Mouse (Mus musculus) hindbrain, embryonic 15.5 days (tissue): ENCODE measurements at regions not wholly inside any gene's neighbourhood (a gene's known extent, or its start where the extent isn't known, plus 50 kb on each side); places are given as distances from the start of the nearest gene placed in this dataset.

Experiments
- ATAC-seq: fragments of 200-750 bp; cut with Nextera tagmentation; 2 replicates; pipeline ENCODE4 v1.8.0; 2017; ENCODE audit warnings: low read depth, moderate number of reproducible peaks, moderate TSS enrichment; ENCODE audit not compliant: low FRiP score
- H3K27ac ChIP-seq: fragments of 300-500 bp; sonication (generic); replicated peaks from 2 replicates; pipeline ENCODE4 v1.5.1; 2015; ENCODE audit warnings: mild to moderate bottlenecking, inconsistent platforms
- H3K27me3 ChIP-seq: fragments of 300-500 bp; sonication (generic); 2 replicates; pipeline ENCODE4 v1.6.1; 2015; ENCODE audit warnings: control low read depth, inconsistent platforms
- H3K36me3 ChIP-seq: fragments of 300-500 bp; sonication (generic); 2 replicates; pipeline ENCODE4 v1.6.1; 2015; ENCODE audit warnings: control low read depth, inconsistent platforms
- H3K4me1 ChIP-seq: fragments of 300-500 bp; sonication (generic); replicated peaks from 2 replicates; pipeline ENCODE4 v1.6.1; 2015; ENCODE audit warnings: control low read depth, inconsistent platforms
- H3K4me2 ChIP-seq: fragments of 300-500 bp; sonication (generic); 2 replicates; pipeline ENCODE4 v1.6.1; 2015; ENCODE audit warnings: moderate library complexity, mild to moderate bottlenecking, inconsistent platforms
- H3K4me3 ChIP-seq: fragments of 300-500 bp; sonication (generic); 2 replicates; pipeline ENCODE4 v1.5.1; 2015; ENCODE audit warnings: mild to moderate bottlenecking, inconsistent platforms
- H3K9ac ChIP-seq: fragments of 300-500 bp; sonication (generic); 2 replicates; pipeline ENCODE4 v1.6.1; 2015; ENCODE audit warnings: inconsistent platforms
- H3K9me3 ChIP-seq: fragments of 300-500 bp; sonication (generic); 2 replicates; pipeline ENCODE4 v1.6.1; 2016; ENCODE audit warnings: control low read depth, inconsistent platforms
- WGBS: fragments of 180-500 bp; shearing (Covaris S2); methylation state at CpG from one replicate; pipeline ENCODE4 v1.1.7; 2015; 5-methylcytosine and 5-hydroxymethylcytosine counted together

- Histone ChIP-seq H3K36me3 (no peaks in the 10 kb centered on the region), H3K27me3 (no peaks in the 10 kb centered on the region), H3K4me3 (no peak overlapping the region), H3K27ac (no peak overlapping the region), H3K9me3 (no peaks in the 10 kb centered on the region), H3K4me1 (0 out of 2 replicates have a peak, but pooled peaks cover 2% of the 10 kb centered on the region), H3K4me2 (no peak overlapping the region), H3K9ac (no peak overlapping the region)
- WGBS = 84% methylated on average over 11 of the region's 11 CpGs
- no peak for ATAC-seq
Measured at GRCm38 (mm10) chr13:80611937-80612336, 271.2 kb upstream of the Arrdc3 start.

- no peaks in the 10 kb centered on the region for H3K36me3 ChIP-seq
- H3K9ac ChIP-seq = no peak overlapping the region
- H3K9me3 ChIP-seq = no peaks in the 10 kb centered on the region
- H3K4me3 ChIP-seq = no peak overlapping the region
- 0 out of 2 replicates have a peak, but pooled peaks cover 2% of the 10 kb centered on the region for H3K4me1 ChIP-seq
- ATAC-seq = peak; percentile 51; the same call in 1 of the 2 replicates
- H3K27ac ChIP-seq = no peak overlapping the region
- H3K4me2 ChIP-seq = peak overlapping the region; percentile 2; the same call in 1 of the 2 replicates
- H3K27me3 ChIP-seq = no peaks in the 10 kb centered on the region
- 54% methylated on average over 9 of the region's 9 CpGs for WGBS
Measured at GRCm38 (mm10) chr13:80613167-80613883, 269.9 kb upstream of the Arrdc3 start.

- H3K4me3 ChIP-seq = no peak overlapping the region
- H3K9me3 ChIP-seq = no peaks in the 10 kb centered on the region
- H3K4me2 ChIP-seq = no peak overlapping the region
- H3K9ac ChIP-seq = no peak overlapping the region
- WGBS = 50% methylated on average over 1 of the region's 1 CpGs
- 0 out of 2 replicates have a peak, but pooled peaks cover 2% of the 10 kb centered on the region for H3K4me1 ChIP-seq
- ATAC-seq = 0 out of 2 replicates have a peak, but pooled peaks have one; percentile 48
- no peak overlapping the region for H3K27ac ChIP-seq
- H3K27me3 ChIP-seq = no peaks in the 10 kb centered on the region
- H3K36me3 ChIP-seq = no peaks in the 10 kb centered on the region
Measured at GRCm38 (mm10) chr13:80613884-80614247, 269.3 kb upstream of the Arrdc3 start.

- Histone ChIP-seq H3K4me1 (0 out of 2 replicates have a peak, but pooled peaks cover 2% of the 10 kb centered on the region), H3K4me3 (no peak overlapping the region), H3K36me3 (no peaks in the 10 kb centered on the region), H3K27ac (no peak overlapping the region), H3K9ac (no peak overlapping the region), H3K27me3 (no peaks in the 10 kb centered on the region), H3K4me2 (no peak overlapping the region), H3K9me3 (no peaks in the 10 kb centered on the region)
- 50% methylated on average over 5 of the region's 5 CpGs for WGBS
- ATAC-seq = no peak
Measured at GRCm38 (mm10) chr13:80614971-80615370, 268.2 kb upstream of the Arrdc3 start.

GRCm38 (mm10) chr13:80623005-80623404, 260.2 kb upstream of the Arrdc3 start:
- Histone ChIP-seq H3K27me3 (no peaks in the 10 kb centered on the region), H3K9ac (no peak overlapping the region), H3K4me2 (no peak overlapping the region), H3K9me3 (no peaks in the 10 kb centered on the region), H3K27ac (no peak overlapping the region), H3K4me3 (no peak overlapping the region), H3K36me3 (no peaks in the 10 kb centered on the region), H3K4me1 (no peaks in the 10 kb centered on the region)
- ATAC-seq = no peak
- WGBS = 7% methylated on average over 2 of the region's 2 CpGs

GRCm38 (mm10) chr13:80641334-80641733, 241.8 kb upstream of the Arrdc3 start:
- Histone ChIP-seq H3K36me3 (no peaks in the 10 kb centered on the region), H3K27me3 (no peaks in the 10 kb centered on the region), H3K4me1 (no peaks in the 10 kb centered on the region), H3K4me3 (no peak overlapping the region), H3K9me3 (no peaks in the 10 kb centered on the region), H3K4me2 (no peak overlapping the region), H3K9ac (no peak overlapping the region), H3K27ac (no peak overlapping the region)
- ATAC-seq = no peak
- WGBS = 70% methylated on average over 2 of the region's 2 CpGs

GRCm38 (mm10) chr13:80647578-80647977, 235.6 kb upstream of the Arrdc3 start:
- Histone ChIP-seq H3K27ac (no peak overlapping the region), H3K9ac (no peak overlapping the region), H3K4me2 (no peak overlapping the region), H3K27me3 (no peaks in the 10 kb centered on the region), H3K36me3 (no peaks in the 10 kb centered on the region), H3K4me3 (no peak overlapping the region), H3K9me3 (no peaks in the 10 kb centered on the region), H3K4me1 (no peaks in the 10 kb centered on the region)
- ATAC-seq = no peak
- WGBS = 22% methylated on average over 4 of the region's 4 CpGs

GRCm38 (mm10) chr13:80652967-80653539, 230.1 kb upstream of the Arrdc3 start:
- Histone ChIP-seq H3K9me3 (no peaks in the 10 kb centered on the region), H3K36me3 (no peaks in the 10 kb centered on the region), H3K27me3 (no peaks in the 10 kb centered on the region), H3K4me3 (no peak overlapping the region), H3K4me2 (no peak overlapping the region), H3K9ac (no peak overlapping the region), H3K27ac (no peak overlapping the region), H3K4me1 (no peaks in the 10 kb centered on the region)
- ATAC-seq = no peak
- 56% methylated on average over 8 of the region's 8 CpGs for WGBS

- Histone ChIP-seq H3K4me1 (no peaks in the 10 kb centered on the region), H3K9me3 (no peaks in the 10 kb centered on the region), H3K9ac (no peak overlapping the region), H3K4me3 (no peak overlapping the region), H3K27ac (no peak overlapping the region), H3K36me3 (no peaks in the 10 kb centered on the region), H3K27me3 (no peaks in the 10 kb centered on the region), H3K4me2 (no peak overlapping the region)
- ATAC-seq = no peak
- 68% methylated on average over 3 of the region's 3 CpGs for WGBS
Measured at GRCm38 (mm10) chr13:80666186-80666713, 216.9 kb upstream of the Arrdc3 start.

GRCm38 (mm10) chr13:80689871-80690270, 193.3 kb upstream of the Arrdc3 start:
- ATAC-seq = no peak
- H3K4me2 ChIP-seq = no peak overlapping the region

GRCm38 (mm10) chr13:80690654-80691386, 192.4 kb upstream of the Arrdc3 start:
- no peak overlapping the region for H3K4me2 ChIP-seq
- 71% methylated on average over 4 of the region's 4 CpGs for WGBS

More at GRCm38 (mm10) chr13:80689871-80690270, 193.3 kb upstream of the Arrdc3 start:
- no peaks in the 10 kb centered on the region for H3K27me3 ChIP-seq
- H3K27ac ChIP-seq = no peak overlapping the region
- no peaks in the 10 kb centered on the region for H3K4me1 ChIP-seq
- no peaks in the 10 kb centered on the region for H3K9me3 ChIP-seq
- no peak overlapping the region for H3K4me3 ChIP-seq
- H3K9ac ChIP-seq = no peak overlapping the region
- H3K36me3 ChIP-seq = no peaks in the 10 kb centered on the region

GRCm38 (mm10) chr13:80695549-80696150, 187.5 kb upstream of the Arrdc3 start:
- Histone ChIP-seq H3K27me3 (no peaks in the 10 kb centered on the region), H3K4me3 (no peak overlapping the region), H3K9ac (no peak overlapping the region), H3K4me1 (no peaks in the 10 kb centered on the region), H3K27ac (no peak overlapping the region), H3K9me3 (no peaks in the 10 kb centered on the region), H3K36me3 (no peaks in the 10 kb centered on the region), H3K4me2 (no peak overlapping the region)
- 74% methylated on average over 1 of the region's 1 CpGs for WGBS
- ATAC-seq = no peak

More at GRCm38 (mm10) chr13:80690654-80691386, 192.4 kb upstream of the Arrdc3 start:
- Histone ChIP-seq H3K36me3 (no peaks in the 10 kb centered on the region), H3K27ac (no peak overlapping the region), H3K9me3 (no peaks in the 10 kb centered on the region), H3K4me3 (no peak overlapping the region), H3K9ac (no peak overlapping the region), H3K4me1 (no peaks in the 10 kb centered on the region), H3K27me3 (no peaks in the 10 kb centered on the region)
- no peak for ATAC-seq
